28 mouse cellular contexts compared by ENCODE assay signal in genomic region chr3:27432981-27433380, GRCm38 (mm10).
DNase-seq lines count a peak whose midpoint lies in the region; ATAC-seq and TF ChIP-seq lines count a peak whose summit lies in the region.
"Had no signal": no experiment of that assay in that cellular context is flagged by ENCODE, and none has a peak within 500 bp of the region (broad histone marks: within the 10 kb centered on the region; RNA-seq: fewer than 3 reads in every experiment).

No protein-coding gene starts in this region.

- no peak for ATAC-seq in kidney, embryonic 14.5 days (ENCODE audit: low FRiP score, low TSS enrichment)
- 0 out of 2 replicates have a peak, but pooled peaks have one; percentile 31 for ATAC-seq in intestine, embryonic 16.5 days
- ATAC-seq in stomach, postnatal 0 days (ENCODE audit: low FRiP score, low TSS enrichment): peak; percentile 71
- ATAC-seq: activated CD4-positive, CD25-positive, alpha-beta regulatory T cell, adult 4 months; forebrain, embryonic 16.5 days had no signal

- DNase-seq in kidney, adult 8-10 months: peak; percentile 19 to 52
- DNase-seq in kidney, postnatal 14 days: peak; percentile 56
- peak; percentile 51 for DNase-seq in stomach, postnatal 0 days (ENCODE audit: low spot score)
- DNase-seq in embryo, embryonic 11 days: no peak
- DNase-seq: adrenal gland, adult 8-10 months; B cell, adult 2 months; cerebellum, adult 2 months; cerebellum, postnatal 14 days; gastrocnemius, adult 2 months; gastrocnemius, postnatal 36 days; heart, adult 18-20 months; heart, postnatal 4 days; lung, postnatal 4 days; right cerebral cortex, postnatal 4 days; thymus, postnatal 36 days had no signal

- no peak overlapping the region for H3K4me3 ChIP-seq in kidney, embryonic 14.5 days (ENCODE audit: low read length)
- H3K4me3 ChIP-seq in intestine, embryonic 16.5 days (ENCODE audit: low read length): no peak overlapping the region
- no peak overlapping the region for H3K4me3 ChIP-seq in stomach, postnatal 0 days (ENCODE audit: low read depth, low read length)
- H3K4me3 ChIP-seq: embryonic facial prominence, embryonic 12.5 days; erythroblast, embryonic 14.5 days; gastrocnemius, adult 2 months; hindbrain, embryonic 13.5 days; limb, embryonic 13.5 days; megakaryocyte, embryonic 14.5 days; midbrain, embryonic 12.5 days; neural tube, embryonic 13.5 days had no signal

- TF ChIP-seq EP300 in stomach, postnatal 0 days (optimal IDR thresholded peaks at IDR 0.05): no peak

- H3K9me3 ChIP-seq in kidney, embryonic 14.5 days (ENCODE audit: control insufficient read depth, low read length): no peaks in the 10 kb centered on the region
- H3K9me3 ChIP-seq in intestine, embryonic 16.5 days (ENCODE audit: control insufficient read depth, low read length): no peaks in the 10 kb centered on the region
- H3K9me3 ChIP-seq in stomach, postnatal 0 days (ENCODE audit: control insufficient read depth, low read length): no peaks in the 10 kb centered on the region
- H3K9me3 ChIP-seq: embryonic facial prominence, embryonic 12.5 days; hindbrain, embryonic 13.5 days; limb, embryonic 13.5 days; midbrain, embryonic 12.5 days; neural tube, embryonic 13.5 days had no signal

- no peak overlapping the region for H3K4me2 ChIP-seq in kidney, embryonic 14.5 days (replicated peaks; ENCODE audit: low read depth, low read length)
- H3K4me2 ChIP-seq in intestine, embryonic 16.5 days (ENCODE audit: low read depth, low read length): no peak overlapping the region
- H3K4me2 ChIP-seq in stomach, postnatal 0 days (replicated peaks; ENCODE audit: low read depth): no peak overlapping the region
- H3K4me2 ChIP-seq: embryonic facial prominence, embryonic 12.5 days; heart, embryonic 11.5 days; hindbrain, embryonic 13.5 days; limb, embryonic 13.5 days; liver, embryonic 11.5 days; midbrain, embryonic 12.5 days; neural tube, embryonic 13.5 days had no signal

- TF ChIP-seq CTCF in stomach, postnatal 0 days (IDR thresholded peaks at IDR 0.05; ENCODE audit: low read depth): no peak

- 76% methylated on average over 3 of the region's 3 CpGs for WGBS in kidney, embryonic 14.5 days
- 82% methylated on average over 3 of the region's 3 CpGs for WGBS in intestine, embryonic 16.5 days
- WGBS in stomach, postnatal 0 days: 44% methylated on average over 3 of the region's 3 CpGs

- no peak overlapping the region for H3K27ac ChIP-seq in kidney, embryonic 14.5 days (ENCODE audit: low read depth, low read length)
- no peak overlapping the region for H3K27ac ChIP-seq in intestine, embryonic 16.5 days (ENCODE audit: low read length)
- H3K27ac ChIP-seq in stomach, postnatal 0 days (replicated peaks): no peak overlapping the region
- H3K27ac ChIP-seq: embryonic facial prominence, embryonic 12.5 days; gastrocnemius, adult 2 months; hindbrain, embryonic 13.5 days; limb, embryonic 13.5 days; midbrain, embryonic 12.5 days; neural tube, embryonic 13.5 days had no signal

- H3K9ac ChIP-seq in kidney, embryonic 14.5 days (ENCODE audit: low read depth, low read length): no peak overlapping the region
- H3K9ac ChIP-seq in intestine, embryonic 16.5 days (ENCODE audit: low read depth, low read length): no peak overlapping the region
- no peak overlapping the region for H3K9ac ChIP-seq in stomach, postnatal 0 days (ENCODE audit: low read length)
- H3K9ac ChIP-seq: embryonic facial prominence, embryonic 12.5 days; hindbrain, embryonic 13.5 days; limb, embryonic 13.5 days; midbrain, embryonic 12.5 days; neural tube, embryonic 13.5 days had no signal

- H3K27me3 ChIP-seq in kidney, embryonic 14.5 days (ENCODE audit: control insufficient read depth, insufficient read depth, low read length): no peaks in the 10 kb centered on the region
- no peaks in the 10 kb centered on the region for H3K27me3 ChIP-seq in intestine, embryonic 16.5 days (replicated peaks; ENCODE audit: control insufficient read depth, insufficient read depth, low read length)
- no peaks in the 10 kb centered on the region for H3K27me3 ChIP-seq in stomach, postnatal 0 days (ENCODE audit: control insufficient read depth, insufficient read depth, low read length)
- H3K27me3 ChIP-seq: embryonic facial prominence, embryonic 12.5 days; hindbrain, embryonic 13.5 days; limb, embryonic 13.5 days; megakaryocyte, embryonic 14.5 days; midbrain, embryonic 12.5 days; neural tube, embryonic 13.5 days had no signal

- peaks cover 11% of the 10 kb centered on the region for H3K4me1 ChIP-seq in kidney, embryonic 14.5 days (ENCODE audit: control insufficient read depth, insufficient read depth, low read length)
- peaks cover 21% of the 10 kb centered on the region for H3K4me1 ChIP-seq in intestine, embryonic 16.5 days (ENCODE audit: control insufficient read depth, insufficient read depth, low read length)
- H3K4me1 ChIP-seq in stomach, postnatal 0 days (replicated peaks; ENCODE audit: control insufficient read depth, insufficient read depth): no peaks in the 10 kb centered on the region
- H3K4me1 ChIP-seq: embryonic facial prominence, embryonic 12.5 days; megakaryocyte, embryonic 14.5 days had no signal

- peaks cover 30% of the 10 kb centered on the region for H3K36me3 ChIP-seq in kidney, embryonic 14.5 days (ENCODE audit: control insufficient read depth, insufficient read depth, low read length)
- 0 out of 2 replicates have a peak, but pooled peaks cover 4% of the 10 kb centered on the region for H3K36me3 ChIP-seq in intestine, embryonic 16.5 days (ENCODE audit: control insufficient read depth, insufficient read depth, low read length)
- H3K36me3 ChIP-seq in stomach, postnatal 0 days (ENCODE audit: control insufficient read depth, insufficient read depth, low read length): peaks cover 15% of the 10 kb centered on the region
